Mouse (Mus musculus) heart, postnatal 0 days (tissue): Measurements from ENCODE around the gene Erg.

Experiments
- CTCF ChIP-seq: IDR thresholded peaks from 2 replicates; pipeline ENCODE4 v1.5.1; 2016; ENCODE audit warnings: antibody characterized with exemption, control low read depth, low read depth
- EP300 ChIP-seq: IDR thresholded peaks from 2 replicates; pipeline ENCODE4 v1.6.1; 2016; ENCODE audit warnings: antibody characterized with exemption, low read depth

GRCm38 (mm10) chr16:95585541-95586310 is 667 bp downstream of the Erg start:
- TF ChIP-seq CTCF: peak; percentile 27
- no peak for TF ChIP-seq EP300
